ENCODE assay signal across 12 mouse cellular contexts in the genomic region with DNA sequence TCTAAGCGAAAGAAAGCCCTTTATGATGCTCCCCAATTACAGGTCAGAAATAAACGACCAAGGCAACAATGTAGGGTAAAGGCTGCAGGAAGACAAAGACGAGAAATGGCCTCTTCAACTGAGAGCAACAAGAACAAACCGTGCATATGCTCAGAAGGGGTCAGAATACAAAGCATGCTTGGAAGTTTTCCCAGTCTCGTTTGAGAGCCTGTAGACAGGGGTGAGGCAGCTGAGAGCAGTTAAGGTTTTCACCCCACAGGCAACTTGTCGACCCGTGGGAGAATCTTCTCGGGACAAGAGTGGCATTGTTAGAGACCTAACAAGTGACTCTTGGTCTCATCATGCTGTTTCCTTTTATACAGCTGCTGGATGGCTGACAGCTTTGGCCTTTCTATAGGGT.
DNase-seq lines count a peak whose midpoint lies in the region; ATAC-seq lines count a peak whose summit lies in the region.
"Had no signal": no experiment of that assay in that cellular context is flagged by ENCODE, and none has a peak within 500 bp of the region (broad histone marks: within the 10 kb centered on the region; RNA-seq: fewer than 3 reads in every experiment).

No protein-coding gene starts in this region.

- WGBS in intestine, embryonic 14.5 days, result 51% methylated on average over 8 of the region's 8 CpGs
- WGBS in intestine, embryonic 16.5 days, result 50% methylated on average over 8 of the region's 8 CpGs
- WGBS in neural tube, embryonic 12.5 days, result 10% methylated on average over 8 of the region's 8 CpGs
- 41% methylated on average over 8 of the region's 8 CpGs for WGBS in embryonic facial prominence, embryonic 14.5 days
- WGBS in neural tube, embryonic 13.5 days, result 9% methylated on average over 8 of the region's 8 CpGs

- no peak overlapping the region for H3K9ac ChIP-seq in intestine, embryonic 14.5 days (ENCODE audit: low read length)
- H3K9ac ChIP-seq in intestine, embryonic 16.5 days (ENCODE audit: low read depth, low read length), result no peak overlapping the region
- no peak overlapping the region for H3K9ac ChIP-seq in neural tube, embryonic 12.5 days
- no peak overlapping the region for H3K9ac ChIP-seq in embryonic facial prominence, embryonic 14.5 days (ENCODE audit: low read depth, low read length)
- no peak overlapping the region for H3K9ac ChIP-seq in neural tube, embryonic 13.5 days

- H3K27ac ChIP-seq in intestine, embryonic 14.5 days (ENCODE audit: low read depth), result peak overlapping the region; percentile 38; the same call in 1 of the 2 replicates
- no peak overlapping the region for H3K27ac ChIP-seq in intestine, embryonic 16.5 days (ENCODE audit: low read length)
- H3K27ac ChIP-seq in neural tube, embryonic 12.5 days, result no peak overlapping the region
- no peak overlapping the region for H3K27ac ChIP-seq in embryonic facial prominence, embryonic 14.5 days (replicated peaks; ENCODE audit: low read depth, low read length)
- no peak overlapping the region for H3K27ac ChIP-seq in neural tube, embryonic 13.5 days (replicated peaks)
- H3K27ac ChIP-seq: heart, adult 2 months had no signal

- DNase-seq in intestine, embryonic 14.5 days (ENCODE audit: low spot score), result no peak
- no peak for DNase-seq in neural tube, embryonic 10.5 days (ENCODE audit: extremely low spot score, low spot score)
- peak; percentile 72 for DNase-seq in embryonic facial prominence, embryonic 14.5 days (ENCODE audit: low spot score)
- no peak for DNase-seq in heart, adult 8-10 months (ENCODE audit: low spot score)
- DNase-seq: kidney, postnatal 4 days had no signal

- peaks cover 14% of the 10 kb centered on the region for H3K4me1 ChIP-seq in intestine, embryonic 14.5 days (replicated peaks; ENCODE audit: control insufficient read depth, insufficient read depth, low read length)
- H3K4me1 ChIP-seq in intestine, embryonic 16.5 days (ENCODE audit: control insufficient read depth, insufficient read depth, low read length), result peaks cover 2% of the 10 kb centered on the region; the same call in 1 of the 2 replicates
- H3K4me1 ChIP-seq in neural tube, embryonic 12.5 days, result no peaks in the 10 kb centered on the region
- H3K4me1 ChIP-seq in embryonic facial prominence, embryonic 14.5 days (ENCODE audit: control insufficient read depth, insufficient read depth, low read length), result no peaks in the 10 kb centered on the region
- H3K4me1 ChIP-seq in neural tube, embryonic 13.5 days (replicated peaks), result peaks cover 30% of the 10 kb centered on the region

- H3K36me3 ChIP-seq in intestine, embryonic 14.5 days (ENCODE audit: control insufficient read depth, insufficient read depth, low read length), result no peaks in the 10 kb centered on the region
- no peaks in the 10 kb centered on the region for H3K36me3 ChIP-seq in intestine, embryonic 16.5 days (ENCODE audit: control insufficient read depth, insufficient read depth, low read length)
- H3K36me3 ChIP-seq in neural tube, embryonic 12.5 days, result no peaks in the 10 kb centered on the region
- no peaks in the 10 kb centered on the region for H3K36me3 ChIP-seq in embryonic facial prominence, embryonic 14.5 days (ENCODE audit: control insufficient read depth, insufficient read depth, low read length)
- H3K36me3 ChIP-seq in neural tube, embryonic 13.5 days, result no peaks in the 10 kb centered on the region

- no peak for ATAC-seq in intestine, embryonic 14.5 days (replicated peaks; ENCODE audit: low FRiP score, low TSS enrichment, low read depth)
- no peak for ATAC-seq in intestine, embryonic 16.5 days
- peak; percentile 64 for ATAC-seq in neural tube, embryonic 12.5 days (ENCODE audit: low FRiP score, low read depth)
- no peak for ATAC-seq in embryonic facial prominence, embryonic 14.5 days (ENCODE audit: low read depth)
- peak; percentile 66 for ATAC-seq in neural tube, embryonic 13.5 days (ENCODE audit: low read depth)
- no peak for ATAC-seq in erythroblast, adult 5-6 weeks (replicated peaks; ENCODE audit: low FRiP score, poor library complexity, severe bottlenecking)
- ATAC-seq: Patski had no signal

- H3K27me3 ChIP-seq in intestine, embryonic 14.5 days (replicated peaks; ENCODE audit: control insufficient read depth, insufficient read depth, low read length), result no peaks in the 10 kb centered on the region
- no peaks in the 10 kb centered on the region for H3K27me3 ChIP-seq in intestine, embryonic 16.5 days (replicated peaks; ENCODE audit: control insufficient read depth, insufficient read depth, low read length)
- no peaks in the 10 kb centered on the region for H3K27me3 ChIP-seq in neural tube, embryonic 12.5 days (replicated peaks)
- H3K27me3 ChIP-seq in embryonic facial prominence, embryonic 14.5 days (replicated peaks; ENCODE audit: control insufficient read depth, insufficient read depth, low read length), result no peaks in the 10 kb centered on the region
- H3K27me3 ChIP-seq in neural tube, embryonic 13.5 days, result peaks cover 11% of the 10 kb centered on the region
- H3K27me3 ChIP-seq: Patski had no signal

- no peak overlapping the region for H3K4me2 ChIP-seq in intestine, embryonic 14.5 days (ENCODE audit: low read length)
- no peak overlapping the region for H3K4me2 ChIP-seq in intestine, embryonic 16.5 days (ENCODE audit: low read depth, low read length)
- H3K4me2 ChIP-seq in neural tube, embryonic 12.5 days (replicated peaks), result 0 out of 2 replicates have a peak overlapping the region, but pooled peaks have one; percentile 14
- H3K4me2 ChIP-seq in embryonic facial prominence, embryonic 14.5 days (ENCODE audit: low read depth, low read length), result no peak overlapping the region
- H3K4me2 ChIP-seq in neural tube, embryonic 13.5 days, result no peak overlapping the region
- H3K4me2 ChIP-seq: liver, embryonic 11.5 days had no signal

- H3K4me3 ChIP-seq in intestine, embryonic 14.5 days (ENCODE audit: low read depth, low read length), result no peak overlapping the region
- no peak overlapping the region for H3K4me3 ChIP-seq in intestine, embryonic 16.5 days (ENCODE audit: low read length)
- H3K4me3 ChIP-seq in neural tube, embryonic 12.5 days, result no peak overlapping the region
- no peak overlapping the region for H3K4me3 ChIP-seq in embryonic facial prominence, embryonic 14.5 days (ENCODE audit: low read depth, low read length)
- no peak overlapping the region for H3K4me3 ChIP-seq in neural tube, embryonic 13.5 days
- H3K4me3 ChIP-seq: heart, adult 2 months had no signal

- no peaks in the 10 kb centered on the region for H3K9me3 ChIP-seq in intestine, embryonic 14.5 days (ENCODE audit: control insufficient read depth, low read length)
- H3K9me3 ChIP-seq in intestine, embryonic 16.5 days (ENCODE audit: control insufficient read depth, low read length), result no peaks in the 10 kb centered on the region
- H3K9me3 ChIP-seq in neural tube, embryonic 12.5 days, result no peaks in the 10 kb centered on the region
- H3K9me3 ChIP-seq in embryonic facial prominence, embryonic 14.5 days (ENCODE audit: control insufficient read depth, low read length), result no peaks in the 10 kb centered on the region
- H3K9me3 ChIP-seq in neural tube, embryonic 13.5 days, result no peaks in the 10 kb centered on the region

Comparison
In these comparisons a context has a peak if more than half of its experiments do, and no peak if none do; other contexts are left out.
1. ATAC-seq: peak in neural tube, embryonic 12.5 days (single experiment) and neural tube, embryonic 13.5 days (single experiment); none in intestine, embryonic 14.5 days (single experiment), intestine, embryonic 16.5 days (single experiment), embryonic facial prominence, embryonic 14.5 days (single experiment) and erythroblast, adult 5-6 weeks (single experiment).